Mouse (Mus musculus): Measurements from ENCODE around the gene Gtpbp10. TPM values are rescaled to one million over a fixed set of nuclear protein-coding genes. Genes with fewer than 3 reads are reported as not detected.

The Gtpbp10 gene
- total RNA-seq (2021), result 1 to 10 TPM; 8.4 to 9.5 TPM
- long read RNA-seq, experiment 1, transcript Gtpbp10-202 (10 exons, 2,972 nt), result major isoform, 8 of 12 reads
- long read RNA-seq, experiment 1, partial matches to known transcripts, result 0 of 12 reads
- long read RNA-seq, experiment 1, other reads (novel, unspliced or antisense), result 4 of 12 reads
- long read RNA-seq, experiment 2, partial matches to known transcripts, result 2 of 7 reads
- long read RNA-seq, experiment 2, other reads (novel, unspliced or antisense), result 3 of 7 reads

GRCm38 (mm10) chr5:5559079-5559740, at the start of gene Gtpbp10:
Gene Gtpbp10 (minus strand): TSS chr5:5559538.
- DNase-seq, result peak; percentile 91 to 97
- intact Hi-C loops (cut with DNase I), result loop anchor here (5.0 kb wide), 1 partner anchor 42 kb away; no protein-coding TSS in a partner anchor

GRCm38 (mm10) chr5:5587686-5588085, 28.3 kb upstream of the Gtpbp10 start:
- intact Hi-C loops (cut with DNase I), result no loop called here
- no peak for DNase-seq

- intact Hi-C loops (cut with DNase I), result no loop called here
- DNase-seq, result peak; percentile 6 to 9
Measured at GRCm38 (mm10) chr5:5573749-5574317, 14.5 kb upstream of the Gtpbp10 start, which contains the start of gene Gm8773. Gene Gm8773 (plus strand): TSS chr5:5573799.

GRCm38 (mm10) chr5:5562435-5562834, 3.1 kb upstream of the Gtpbp10 start:
- no peak for DNase-seq
- intact Hi-C loops (cut with DNase I), result no loop called here

GRCm38 (mm10) chr5:5561041-5561706, 1.8 kb upstream of the Gtpbp10 start:
- DNase-seq, result no peak
- intact Hi-C loops (cut with DNase I), result no loop called here

GRCm38 (mm10) chr5:5559798-5560197, 460 bp upstream of the Gtpbp10 start:
- no peak for DNase-seq
- intact Hi-C loops (cut with DNase I), result loop anchor here (5.0 kb wide), 1 partner anchor 42 kb away; no protein-coding TSS in a partner anchor

- DNase-seq, result no peak
- intact Hi-C loops (cut with DNase I), result no loop called here
Measured at GRCm38 (mm10) chr5:5551110-5551509, 8.2 kb downstream of the Gtpbp10 start.

GRCm38 (mm10) chr5:5540385-5540784, 19.0 kb downstream of the Gtpbp10 start:
- intact Hi-C loops (cut with DNase I), result no loop called here
- DNase-seq, result no peak

- no peak for DNase-seq
Measured at GRCm38 (mm10) chr5:5539771-5540170, 19.6 kb downstream of the Gtpbp10 start.

GRCm38 (mm10) chr5:5536131-5536530, 23.2 kb downstream of the Gtpbp10 start:
- intact Hi-C loops (cut with DNase I), result no loop called here

More at GRCm38 (mm10) chr5:5539771-5540170, 19.6 kb downstream of the Gtpbp10 start:
- intact Hi-C loops (cut with DNase I), result no loop called here

GRCm38 (mm10) chr5:5533656-5534420, 25.5 kb downstream of the Gtpbp10 start:
- no peak for DNase-seq
- intact Hi-C loops (cut with DNase I), result no loop called here

More at GRCm38 (mm10) chr5:5536131-5536530, 23.2 kb downstream of the Gtpbp10 start:
- no peak for DNase-seq

- intact Hi-C loops (cut with DNase I), result loop anchor here (5.0 kb wide), 1 partner anchor 42 kb away; the partner anchor contains the start of gene Gtpbp10
Measured at GRCm38 (mm10) chr5:5515411-5515810, 43.9 kb downstream of the Gtpbp10 start.

GRCm38 (mm10) chr5:5514196-5515076, 44.9 kb downstream of the Gtpbp10 start, which contains the start of gene Cldn12:
Gene Cldn12 (minus strand): TSS chr5:5514958.
- DNase-seq, result peak; percentile 97
- intact Hi-C loops (cut with DNase I), result loop anchor here (5.0 kb wide), 1 partner anchor 43 kb away; the partner anchor contains the start of gene Gtpbp10

More at GRCm38 (mm10) chr5:5515411-5515810, 43.9 kb downstream of the Gtpbp10 start:
- DNase-seq, result no peak

- no peak for DNase-seq
- intact Hi-C loops (cut with DNase I), result no loop called here
Measured at GRCm38 (mm10) chr5:5511401-5511800, 47.9 kb downstream of the Gtpbp10 start.

- intact Hi-C loops (cut with DNase I), result no loop called here
Measured at GRCm38 (mm10) chr5:5510989-5511388, 48.3 kb downstream of the Gtpbp10 start.

GRCm38 (mm10) chr5:5510304-5510887, 48.9 kb downstream of the Gtpbp10 start:
- no peak for DNase-seq
- intact Hi-C loops (cut with DNase I), result no loop called here

More at GRCm38 (mm10) chr5:5510989-5511388, 48.3 kb downstream of the Gtpbp10 start:
- DNase-seq, result no peak

GRCm38 (mm10) chr5:5508231-5508630, 51.1 kb downstream of the Gtpbp10 start:
- intact Hi-C loops (cut with DNase I), result no loop called here
- DNase-seq, result no peak

- intact Hi-C loops (cut with DNase I), result no loop called here
- DNase-seq, result peak; percentile 56 to 74
Measured at GRCm38 (mm10) chr5:5507701-5508225, 51.6 kb downstream of the Gtpbp10 start.
